Mouse (Mus musculus): Measurements from ENCODE around the gene Tbrg1.

DNA sequence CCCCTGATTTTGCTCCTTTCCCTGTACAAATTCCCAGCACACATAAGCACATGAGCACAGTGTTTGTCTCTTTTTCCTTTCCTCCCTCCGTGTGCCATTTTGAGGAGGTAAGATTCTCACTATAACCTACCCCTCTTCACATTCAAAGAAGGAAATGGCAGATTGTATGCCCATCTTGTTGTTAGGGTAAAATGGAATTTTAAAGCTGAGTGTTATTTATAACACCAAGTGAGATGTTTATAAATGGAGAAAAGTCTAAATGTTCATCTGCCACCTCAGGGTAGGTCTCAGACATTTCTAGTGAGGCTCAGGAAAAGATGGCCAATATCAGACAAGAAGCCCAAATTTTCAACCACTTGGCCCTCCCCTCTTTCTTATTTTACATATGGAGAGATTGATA, 32.6 kb downstream of the Tbrg1 start:
- TF ChIP-seq CTCF (IDR thresholded peaks at IDR 0.05; ENCODE audit: borderline replicate concordance, extremely low read depth, insufficient read depth, insufficient read length): no peak
- TF ChIP-seq POLR2A (IDR thresholded peaks at IDR 0.05; ENCODE audit: borderline replicate concordance, extremely low read depth, insufficient read depth, insufficient read length, poor library complexity, severe bottlenecking): no peak

Measured in brain, embryonic 14.5 days (tissue).